Mouse (Mus musculus) kidney, embryonic 14.5 days (tissue): ENCODE measurements around the gene Rtn4ip1. TPM values are rescaled to one million over a fixed set of nuclear protein-coding genes. Genes with fewer than 3 reads are reported as not detected.

Experiments
- ATAC-seq: fragments of 200-750 bp; cut with Nextera tagmentation; 2 replicates; pipeline ENCODE4 v1.8.0; 2017; ENCODE audit warnings: moderate number of reproducible peaks, mild to moderate bottlenecking, moderate TSS enrichment, moderate library complexity; ENCODE audit not compliant: low FRiP score, low TSS enrichment
- H3K27ac ChIP-seq: fragments of 300-500 bp; sonication (generic); 2 replicates; pipeline ENCODE4 v1.5.1; 2014; ENCODE audit warnings: low read depth, mild to moderate bottlenecking, low read length, moderate library complexity, mixed read lengths
- H3K27me3 ChIP-seq: fragments of 300-500 bp; sonication (generic); 2 replicates; pipeline ENCODE4 v1.6.1; 2014; ENCODE audit warnings: mild to moderate bottlenecking, low read length; ENCODE audit not compliant: control insufficient read depth, insufficient read depth
- H3K36me3 ChIP-seq: fragments of 300-500 bp; sonication (generic); 2 replicates; pipeline ENCODE4 v1.6.1; 2014; ENCODE audit warnings: low read length, mixed read lengths; ENCODE audit not compliant: control insufficient read depth, insufficient read depth
- H3K4me1 ChIP-seq: fragments of 300-500 bp; sonication (generic); 2 replicates; pipeline ENCODE4 v1.6.1; 2014; ENCODE audit warnings: low read length, mixed read lengths; ENCODE audit not compliant: control insufficient read depth, insufficient read depth
- H3K4me2 ChIP-seq: fragments of 300-500 bp; sonication (generic); replicated peaks from 2 replicates; pipeline ENCODE4 v1.6.1; 2014; ENCODE audit warnings: low read depth, mild to moderate bottlenecking, low read length
- H3K4me3 ChIP-seq: fragments of 300-500 bp; sonication (generic); 2 replicates; pipeline ENCODE4 v1.5.1; 2014; ENCODE audit warnings: mild to moderate bottlenecking, low read length
- H3K9ac ChIP-seq: fragments of 300-500 bp; sonication (generic); 2 replicates; pipeline ENCODE4 v1.6.1; 2014; ENCODE audit warnings: low read depth, mild to moderate bottlenecking, low read length, moderate library complexity
- H3K9me3 ChIP-seq: fragments of 300-500 bp; sonication (generic); 2 replicates; pipeline ENCODE4 v1.6.1; 2016; ENCODE audit warnings: low read length; ENCODE audit not compliant: control insufficient read depth
- WGBS: fragments of 180-500 bp; shearing (Covaris S2); extraction: QIAGEN DNeasy Blood & Tissue Kit; methylation state at CpG from one replicate; pipeline ENCODE4 v1.1.7; 2014; 5-methylcytosine and 5-hydroxymethylcytosine counted together
- polyA plus RNA-seq: library from polyadenylated mRNA; unstranded; fragments of >200 nt; fragmentation: Nextera tagmentation; extraction: Ambion mirVana; gene quantifications from 2 replicates; pipeline ENCODE4 v1.2.1, GENCODE M21; 2014

The Rtn4ip1 gene
- 7.8 and 15.8 TPM in 2 replicates for polyA plus RNA-seq

DNA sequence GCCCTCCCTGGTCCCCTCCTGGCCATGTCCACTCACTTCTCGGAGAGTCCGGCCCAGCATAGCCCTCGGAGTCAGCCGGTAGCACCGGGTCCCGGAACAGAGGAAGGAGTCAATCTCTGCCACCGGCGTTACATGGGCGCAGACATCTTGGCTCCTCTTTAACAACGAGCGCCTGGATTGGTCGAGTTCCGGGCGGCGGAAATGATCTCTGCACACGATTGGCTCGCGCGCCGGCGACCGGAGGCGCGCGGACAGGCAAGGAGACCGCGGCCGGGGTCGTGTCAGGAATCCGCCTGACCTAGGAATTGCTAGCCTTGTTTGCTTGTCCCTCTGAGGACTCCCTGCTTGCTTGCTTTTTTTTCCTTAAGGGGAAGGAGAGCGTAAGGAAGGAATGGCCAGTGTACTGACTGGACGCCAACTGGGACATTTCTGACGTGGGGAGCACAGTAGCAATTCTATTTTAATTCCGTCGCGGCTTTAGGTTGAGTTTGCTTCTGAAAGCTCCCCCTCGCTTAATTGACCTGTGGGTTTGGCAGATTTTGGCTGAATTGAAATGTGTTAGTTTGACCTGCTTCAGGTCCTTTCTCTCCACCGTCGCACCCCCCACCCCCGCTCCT is at the start of gene Rtn4ip1, which contains the start of gene Qrsl1:
Gene Rtn4ip1 (plus strand): TSS at position 230 of the 617 bp plus-strand sequence.
Gene Qrsl1 (minus strand): TSS at position 168 of the 617 bp plus-strand sequence.
- 1% methylated on average over 40 of the region's 40 CpGs for WGBS
- ATAC-seq = peak; percentile 98
- H3K4me2 ChIP-seq = peak within 1 kb of the TSS; percentile 65
- peak within 1 kb of the TSS; percentile 74 for H3K9ac ChIP-seq
- H3K4me3 ChIP-seq = peak within 1 kb of the TSS; percentile 86
- no peaks in the 10 kb centered on the region for H3K9me3 ChIP-seq
- no peaks in the 10 kb centered on the region for H3K36me3 ChIP-seq
- peak within 1 kb of the TSS; percentile 80; the same call in 1 of the 2 replicates for H3K27ac ChIP-seq
- H3K27me3 ChIP-seq = no peaks in the 10 kb centered on the region
- peaks cover 13% of the 10 kb centered on the region for H3K4me1 ChIP-seq

DNA sequence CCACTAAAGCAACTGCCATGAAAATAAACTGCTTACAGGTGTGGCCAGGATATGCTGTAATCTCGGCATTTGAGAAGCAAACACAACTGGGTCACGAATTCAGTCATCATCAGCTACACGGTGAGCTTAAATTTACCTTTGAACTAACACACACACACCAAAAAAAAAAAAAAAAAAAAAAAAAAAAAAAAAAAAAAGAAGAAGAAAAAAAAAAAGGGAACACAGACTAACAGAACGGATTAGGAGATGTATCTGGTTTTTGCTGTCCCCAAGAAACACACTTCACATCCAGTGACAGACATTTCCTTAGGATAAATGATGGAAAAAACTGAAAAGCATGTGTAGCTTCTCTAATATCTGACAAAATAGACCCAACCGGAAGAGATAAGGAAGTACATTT is 49.7 kb upstream of the Rtn4ip1 start:
- 81% methylated on average over 5 of the region's 5 CpGs for WGBS
- Histone ChIP-seq H3K27ac (no peak overlapping the region), H3K4me1 (no peaks in the 10 kb centered on the region), H3K36me3 (no peaks in the 10 kb centered on the region), H3K4me2 (no peak overlapping the region), H3K27me3 (no peaks in the 10 kb centered on the region), H3K9me3 (peaks cover 4% of the 10 kb centered on the region; the same call in 1 of the 2 replicates), H3K9ac (no peak overlapping the region), H3K4me3 (no peak overlapping the region)
- no peak for ATAC-seq

DNA sequence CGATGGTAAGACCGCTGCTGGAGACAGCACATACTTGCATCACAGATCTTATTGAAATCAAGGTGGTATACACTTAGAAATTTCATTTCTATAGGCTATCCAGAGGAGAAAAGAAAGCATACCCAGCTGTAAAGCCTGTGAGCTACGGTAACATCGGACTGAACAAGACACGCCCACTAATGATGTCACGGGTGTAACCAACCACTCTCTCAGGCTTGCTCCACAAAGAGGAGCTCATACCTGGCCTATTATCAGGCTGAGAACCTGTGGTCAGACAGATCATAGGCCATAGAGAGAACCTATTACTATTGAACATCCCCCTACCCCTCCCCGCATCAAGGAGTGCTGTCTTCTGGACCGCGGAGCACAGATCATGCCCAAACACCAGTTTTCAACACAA is 45.7 kb upstream of the Rtn4ip1 start:
- ATAC-seq = no peak

DNA sequence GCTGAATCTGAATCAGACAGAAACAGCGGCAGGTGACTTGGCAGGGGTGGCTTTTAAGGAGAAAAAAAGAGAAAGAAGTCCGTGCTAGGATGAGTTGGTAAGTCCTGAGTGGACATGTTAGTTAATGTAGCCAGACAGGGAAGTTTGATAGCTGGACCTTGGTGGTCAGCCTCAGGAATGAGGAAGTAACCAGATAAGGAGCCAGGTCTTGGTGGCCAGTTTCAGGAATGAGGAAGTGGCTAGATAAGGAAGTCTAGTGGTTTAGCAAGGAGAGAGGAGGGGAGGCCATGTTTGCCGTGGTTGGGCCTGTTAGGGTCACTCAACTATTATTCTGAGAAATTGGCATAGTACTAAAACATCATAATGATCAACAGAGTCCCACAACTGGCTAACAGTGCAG is 45.3 kb upstream of the Rtn4ip1 start:
- no peak for ATAC-seq
- H3K27ac ChIP-seq = no peak overlapping the region
- peaks cover 4% of the 10 kb centered on the region; the same call in 1 of the 2 replicates for H3K9me3 ChIP-seq
- no peak overlapping the region for H3K9ac ChIP-seq
- WGBS = 92% methylated on average over 3 of the region's 3 CpGs
- H3K36me3 ChIP-seq = no peaks in the 10 kb centered on the region
- H3K4me1 ChIP-seq = no peaks in the 10 kb centered on the region
- no peaks in the 10 kb centered on the region for H3K27me3 ChIP-seq
- H3K4me2 ChIP-seq = no peak overlapping the region
- no peak overlapping the region for H3K4me3 ChIP-seq

More for the DNA sequence above, 45.7 kb upstream of the Rtn4ip1 start:
- WGBS = 97% methylated on average over 9 of the region's 9 CpGs
- Histone ChIP-seq H3K27ac (no peak overlapping the region), H3K27me3 (no peaks in the 10 kb centered on the region), H3K9ac (no peak overlapping the region), H3K4me1 (no peaks in the 10 kb centered on the region), H3K9me3 (peaks cover 4% of the 10 kb centered on the region; the same call in 1 of the 2 replicates), H3K36me3 (no peaks in the 10 kb centered on the region), H3K4me2 (no peak overlapping the region), H3K4me3 (no peak overlapping the region)

DNA sequence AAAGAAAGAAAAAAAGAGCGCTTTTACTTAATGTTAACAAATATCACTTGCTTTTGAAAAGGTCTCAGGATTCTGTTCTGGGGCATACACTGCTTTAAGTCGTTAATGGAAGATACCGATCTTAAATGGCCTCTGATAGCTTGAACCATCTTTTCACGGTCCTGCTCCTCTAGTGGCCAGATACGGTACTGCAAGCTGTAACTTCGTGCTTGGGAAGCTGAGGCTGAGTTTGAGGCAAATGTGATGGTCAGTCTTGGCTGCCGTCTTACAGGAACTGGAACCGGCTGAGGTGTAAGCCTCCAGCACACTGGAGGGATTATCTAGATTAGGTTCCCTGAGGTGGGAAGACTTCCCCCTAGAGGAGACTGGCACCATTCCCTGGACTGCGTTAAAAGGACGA is 30.9 kb upstream of the Rtn4ip1 start:
- no peak overlapping the region for H3K4me3 ChIP-seq
- H3K4me2 ChIP-seq = no peak overlapping the region
- no peak overlapping the region for H3K9ac ChIP-seq
- 79% methylated on average over 10 of the region's 10 CpGs for WGBS
- H3K9me3 ChIP-seq = no peaks in the 10 kb centered on the region
- no peaks in the 10 kb centered on the region for H3K27me3 ChIP-seq
- no peaks in the 10 kb centered on the region for H3K4me1 ChIP-seq
- ATAC-seq = no peak
- H3K36me3 ChIP-seq = no peaks in the 10 kb centered on the region
- H3K27ac ChIP-seq = no peak overlapping the region

DNA sequence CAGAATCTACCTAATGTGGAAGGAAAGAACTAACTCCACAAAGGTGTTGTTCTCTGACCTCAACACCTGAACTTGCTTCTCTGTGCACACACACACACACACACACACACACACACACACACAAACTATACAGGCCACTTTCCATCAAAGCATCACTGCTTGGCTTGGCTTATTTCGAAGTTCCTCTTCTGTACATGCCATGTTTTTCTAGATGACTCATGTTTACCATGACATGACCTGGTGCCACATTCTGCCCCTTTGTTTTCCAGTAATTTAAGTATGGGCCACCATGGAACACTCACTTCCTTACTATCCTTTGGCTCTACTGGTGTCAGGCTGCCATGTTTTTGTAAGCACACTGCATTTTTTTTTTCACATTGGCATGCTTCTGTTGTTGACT is 30.1 kb upstream of the Rtn4ip1 start:
- 97% methylated on average over 1 of the region's 1 CpGs for WGBS
- Histone ChIP-seq H3K27ac (no peak overlapping the region), H3K4me2 (no peak overlapping the region), H3K4me1 (no peaks in the 10 kb centered on the region), H3K4me3 (no peak overlapping the region), H3K9ac (no peak overlapping the region), H3K9me3 (no peaks in the 10 kb centered on the region), H3K27me3 (no peaks in the 10 kb centered on the region), H3K36me3 (no peaks in the 10 kb centered on the region; the same call in 1 of the 2 replicates)
- ATAC-seq = no peak

DNA sequence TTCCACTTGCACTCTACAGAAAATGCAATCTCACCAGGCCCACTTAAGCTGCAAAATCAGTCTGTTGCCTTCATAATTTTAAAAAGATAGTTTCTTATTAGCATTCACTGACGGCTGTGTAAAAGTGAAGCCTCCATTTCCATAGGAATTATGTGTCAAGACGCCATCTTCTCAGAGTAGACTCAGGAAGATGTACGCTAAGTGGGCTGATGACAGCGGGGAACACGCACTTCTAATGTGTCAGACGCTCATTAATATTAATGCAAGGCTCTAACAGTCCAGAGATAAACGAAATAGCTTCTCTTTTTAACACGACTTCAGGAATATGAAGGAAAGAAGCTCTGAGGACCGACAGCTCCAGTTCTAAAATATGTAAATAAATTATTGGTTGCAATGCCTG is 13.9 kb upstream of the Rtn4ip1 start:
- H3K27me3 ChIP-seq = no peaks in the 10 kb centered on the region
- 92% methylated on average over 9 of the region's 9 CpGs for WGBS
- H3K36me3 ChIP-seq = peaks cover 42% of the 10 kb centered on the region
- H3K27ac ChIP-seq = no peak overlapping the region
- no peak overlapping the region for H3K4me2 ChIP-seq
- no peak for ATAC-seq
- H3K4me1 ChIP-seq = no peaks in the 10 kb centered on the region
- H3K9ac ChIP-seq = no peak overlapping the region
- H3K4me3 ChIP-seq = no peak overlapping the region
- H3K9me3 ChIP-seq = no peaks in the 10 kb centered on the region

DNA sequence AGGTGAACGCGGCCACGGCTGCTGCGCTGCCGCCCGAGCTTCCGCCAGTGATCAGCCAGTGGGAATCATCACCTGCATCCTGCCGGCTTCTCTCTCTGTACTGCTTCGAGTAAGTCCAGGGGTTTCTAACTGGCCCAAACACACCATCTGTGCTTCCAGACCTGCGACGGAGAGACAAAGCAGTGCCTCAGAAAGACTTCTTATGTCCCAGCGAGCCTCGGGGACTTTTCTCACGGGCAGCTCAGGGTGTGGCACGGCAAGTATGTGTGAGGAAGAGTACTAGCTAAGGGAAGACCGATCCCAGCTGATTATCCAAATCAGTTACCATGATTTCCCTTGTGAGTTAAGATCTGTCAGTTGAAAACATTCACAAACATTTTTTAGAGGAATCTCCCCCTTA is 12.6 kb upstream of the Rtn4ip1 start:
- Histone ChIP-seq H3K9ac (no peak overlapping the region), H3K9me3 (no peaks in the 10 kb centered on the region), H3K4me1 (no peaks in the 10 kb centered on the region), H3K4me3 (no peak overlapping the region), H3K27me3 (no peaks in the 10 kb centered on the region), H3K27ac (no peak overlapping the region), H3K4me2 (no peak overlapping the region), H3K36me3 (peaks cover 52% of the 10 kb centered on the region)
- no peak for ATAC-seq
- 93% methylated on average over 16 of the region's 16 CpGs for WGBS

DNA sequence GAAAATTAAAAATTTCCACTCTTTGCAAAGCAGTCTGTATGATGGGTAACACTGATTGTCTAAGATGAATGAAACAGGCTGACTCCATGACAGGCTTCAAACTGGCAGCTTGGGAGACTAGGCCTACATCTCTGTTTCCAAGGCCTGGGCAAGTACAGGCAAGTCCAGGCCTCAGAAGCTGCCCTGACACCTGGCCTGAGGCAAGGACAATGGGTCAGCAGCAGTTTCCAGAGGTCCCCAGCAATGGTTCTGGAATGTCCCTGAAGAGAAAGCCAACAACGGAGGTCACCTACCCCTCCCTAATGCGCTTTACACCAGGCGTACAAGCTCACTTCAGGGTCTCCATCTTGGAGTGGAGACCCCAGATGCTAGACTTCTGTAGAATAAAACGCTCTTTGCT is 8.6 kb upstream of the Rtn4ip1 start:
- no peak overlapping the region for H3K4me3 ChIP-seq

More for the DNA sequence above, 8.6 kb upstream of the Rtn4ip1 start:
- WGBS = 90% methylated on average over 4 of the region's 4 CpGs
- Histone ChIP-seq H3K4me1 (no peaks in the 10 kb centered on the region), H3K27me3 (no peaks in the 10 kb centered on the region), H3K27ac (no peak overlapping the region), H3K9me3 (no peaks in the 10 kb centered on the region), H3K4me2 (no peak overlapping the region), H3K9ac (no peak overlapping the region), H3K36me3 (peaks cover 37% of the 10 kb centered on the region)
- no peak for ATAC-seq
